ENCODE assay signal across 8 mouse cellular contexts in genomic region chr11:53466231-53466971, GRCm38 (mm10). TPM values are rescaled to one million over a fixed set of nuclear protein-coding genes. Genes with fewer than 3 reads are reported as not detected.
A peak's percentile ranks its signal among the peaks of the same experiment; 100 is the strongest.
DNase-seq lines count a peak whose midpoint lies in the region; ATAC-seq and TF ChIP-seq lines count a peak whose summit lies in the region.

No protein-coding gene starts in this region.

- peak; percentile 86 to 89 for DNase-seq in left cerebral cortex, adult 18-20 months (ENCODE audit: low spot score in 2 of 2)
- DNase-seq in left cerebral cortex, adult 11 months (ENCODE audit: low spot score): no peak
- DNase-seq in heart, adult 8-10 months (ENCODE audit: low spot score): peak; percentile 62
- peak; percentile 78 for DNase-seq in kidney, adult 2 months

- no peaks in the 10 kb centered on the region for H3K9me3 ChIP-seq in embryonic facial prominence, embryonic 13.5 days
- no peaks in the 10 kb centered on the region for H3K9me3 ChIP-seq in limb, embryonic 12.5 days
- H3K9me3 ChIP-seq in midbrain, embryonic 12.5 days: no peaks in the 10 kb centered on the region

- 7% methylated on average over 40 of the region's 40 CpGs for WGBS in embryonic facial prominence, embryonic 13.5 days
- 13% methylated on average over 40 of the region's 40 CpGs for WGBS in kidney, adult 2 months
- WGBS in limb, embryonic 12.5 days: 8% methylated on average over 40 of the region's 40 CpGs
- 5% methylated on average over 40 of the region's 40 CpGs for WGBS in midbrain, embryonic 12.5 days
- WGBS in small intestine, adult 2 months: 34% methylated on average over 40 of the region's 40 CpGs

- peak overlapping the region; percentile 41 for H3K4me3 ChIP-seq in embryonic facial prominence, embryonic 13.5 days
- peak overlapping the region; percentile 38 for H3K4me3 ChIP-seq in kidney, adult 2 months (ENCODE audit: insufficient read depth, low read depth, low read length)
- H3K4me3 ChIP-seq in limb, embryonic 12.5 days (replicated peaks): peak overlapping the region; percentile 24
- H3K4me3 ChIP-seq in midbrain, embryonic 12.5 days: peak overlapping the region; percentile 28
- H3K4me3 ChIP-seq in small intestine, adult 2 months (ENCODE audit: low read depth, low read length): peak overlapping the region; percentile 39

- TF ChIP-seq CTCF in kidney, adult 2 months (conservative IDR thresholded peaks at IDR 0.05; ENCODE audit: insufficient read depth, insufficient read length, low read depth, low read length): peak; percentile 69
- TF ChIP-seq CTCF in small intestine, adult 2 months (IDR thresholded peaks at IDR 0.05; ENCODE audit: extremely low read depth, insufficient read length, insufficient replicate concordance, low read depth, low read length): peak; percentile 64

- no peak overlapping the region for H3K27ac ChIP-seq in embryonic facial prominence, embryonic 13.5 days
- no peak overlapping the region for H3K27ac ChIP-seq in kidney, adult 2 months (ENCODE audit: insufficient read depth, low read depth, low read length)
- no peak overlapping the region for H3K27ac ChIP-seq in limb, embryonic 12.5 days
- H3K27ac ChIP-seq in midbrain, embryonic 12.5 days (replicated peaks): no peak overlapping the region
- H3K27ac ChIP-seq in small intestine, adult 2 months (ENCODE audit: insufficient read depth, low read depth, low read length): no peak overlapping the region

- peak overlapping the region; percentile 63 for H3K9ac ChIP-seq in embryonic facial prominence, embryonic 13.5 days
- H3K9ac ChIP-seq in limb, embryonic 12.5 days (replicated peaks): no peak overlapping the region; the same call in 1 of the 2 replicates
- 0 out of 2 replicates have a peak overlapping the region, but pooled peaks have one; percentile 39 for H3K9ac ChIP-seq in midbrain, embryonic 12.5 days (replicated peaks)

- H3K4me1 ChIP-seq in embryonic facial prominence, embryonic 13.5 days: peaks cover 43% of the 10 kb centered on the region
- peaks cover 5% of the 10 kb centered on the region; the same call in 1 of the 2 replicates for H3K4me1 ChIP-seq in kidney, adult 2 months (ENCODE audit: control insufficient read depth, insufficient read depth, low read length)
- H3K4me1 ChIP-seq in limb, embryonic 12.5 days (replicated peaks): peaks cover 39% of the 10 kb centered on the region
- peaks cover 39% of the 10 kb centered on the region for H3K4me1 ChIP-seq in midbrain, embryonic 12.5 days
- H3K4me1 ChIP-seq in small intestine, adult 2 months (ENCODE audit: control insufficient read depth, insufficient read depth, insufficient read length, low read length): no peaks in the 10 kb centered on the region

- TF ChIP-seq POLR2A in kidney, adult 2 months (IDR thresholded peaks at IDR 0.05; ENCODE audit: low read depth, low read length): no peak
- TF ChIP-seq POLR2A in small intestine, adult 2 months (IDR thresholded peaks at IDR 0.05; ENCODE audit: low read depth, low read length): no peak

- H3K27me3 ChIP-seq in embryonic facial prominence, embryonic 13.5 days: peaks cover 86% of the 10 kb centered on the region
- H3K27me3 ChIP-seq in kidney, adult 2 months (replicated peaks; ENCODE audit: control insufficient read depth, insufficient read depth, low read length): no peaks in the 10 kb centered on the region
- H3K27me3 ChIP-seq in limb, embryonic 12.5 days: peaks cover 76% of the 10 kb centered on the region
- H3K27me3 ChIP-seq in midbrain, embryonic 12.5 days: peaks cover 95% of the 10 kb centered on the region
- peaks cover 13% of the 10 kb centered on the region for H3K27me3 ChIP-seq in small intestine, adult 2 months (ENCODE audit: control insufficient read depth, insufficient read depth, low read length)

- H3K36me3 ChIP-seq in embryonic facial prominence, embryonic 13.5 days: 0 out of 2 replicates have a peak, but pooled peaks cover 3% of the 10 kb centered on the region
- no peaks in the 10 kb centered on the region for H3K36me3 ChIP-seq in kidney, adult 2 months (ENCODE audit: control insufficient read depth, insufficient read depth, low read length)
- peaks cover 4% of the 10 kb centered on the region; the same call in 1 of the 2 replicates for H3K36me3 ChIP-seq in limb, embryonic 12.5 days
- H3K36me3 ChIP-seq in midbrain, embryonic 12.5 days: no peaks in the 10 kb centered on the region
- H3K36me3 ChIP-seq in small intestine, adult 2 months (ENCODE audit: control insufficient read depth, insufficient read depth, low read length): no peaks in the 10 kb centered on the region

- peak overlapping the region; percentile 67 for H3K4me2 ChIP-seq in embryonic facial prominence, embryonic 13.5 days
- H3K4me2 ChIP-seq in limb, embryonic 12.5 days: peak overlapping the region; percentile 56
- H3K4me2 ChIP-seq in midbrain, embryonic 12.5 days (replicated peaks): peak overlapping the region; percentile 49

- ATAC-seq in embryonic facial prominence, embryonic 13.5 days (ENCODE audit: insufficient number of reproducible peaks, insufficient read depth, low FRiP score, low TSS enrichment, low read depth): no peak
- ATAC-seq in limb, embryonic 12.5 days (ENCODE audit: insufficient number of reproducible peaks, insufficient read depth, low FRiP score, low TSS enrichment, low read depth): peak; percentile 18; the same call in 1 of the 2 replicates
- peak; percentile 55; the same call in 1 of the 2 replicates for ATAC-seq in midbrain, embryonic 12.5 days (ENCODE audit: low FRiP score, low read depth)

RNA-seq across cellular contexts. Expression of gene Gm9837, which starts 3.9 kb away (rescaled TPM):
- total RNA-seq in left cerebral cortex, adult 18-20 months (2021): not detected
- not detected in 2 replicates for polyA plus RNA-seq in embryonic facial prominence, embryonic 13.5 days (2015; fragmentation: Nextera tagmentation; extraction: Ambion mirVana)
- total RNA-seq in heart, adult 8-10 months (2022): not detected
- polyA plus RNA-seq in kidney, adult 2 months (2012; rRNA removed): not detected in 2 replicates
- polyA plus RNA-seq in limb, embryonic 12.5 days (2016; fragmentation: Nextera tagmentation; extraction: Ambion mirVana): not detected in 2 replicates
- polyA plus RNA-seq in midbrain, embryonic 12.5 days (2016; fragmentation: Nextera tagmentation; extraction: Ambion mirVana): not detected in 2 replicates
- not detected in 2 replicates for polyA plus RNA-seq in small intestine, adult 2 months (2012; rRNA removed)

RNA-seq across cellular contexts. Expression of gene Shroom1, which starts 9.4 kb away (rescaled TPM):
- total RNA-seq in left cerebral cortex, adult 18-20 months (2021): 1 to 10 TPM; 5.4 to 5.6 TPM
- 5.7 and 5.9 TPM in 2 replicates for polyA plus RNA-seq in embryonic facial prominence, embryonic 13.5 days (2015; fragmentation: Nextera tagmentation; extraction: Ambion mirVana)
- total RNA-seq in heart, adult 8-10 months (2022): under 1 TPM; 0.57 to 0.82 (median 0.73) TPM
- polyA plus RNA-seq in kidney, adult 2 months (2012; rRNA removed): 0.88 and 1.2 TPM in 2 replicates
- polyA plus RNA-seq in limb, embryonic 12.5 days (2016; fragmentation: Nextera tagmentation; extraction: Ambion mirVana): 6.3 and 6.8 TPM in 2 replicates
- polyA plus RNA-seq in midbrain, embryonic 12.5 days (2016; fragmentation: Nextera tagmentation; extraction: Ambion mirVana): 1.8 and 2.4 TPM in 2 replicates
- polyA plus RNA-seq in small intestine, adult 2 months (2012; rRNA removed): 2.6 and 3.0 TPM in 2 replicates

RNA-seq across cellular contexts. Expression of gene Gm10447, which starts 9.5 kb away (rescaled TPM):
- under 1 TPM; 0.14 to 0.26 TPM for total RNA-seq in left cerebral cortex, adult 18-20 months (2021)
- polyA plus RNA-seq in embryonic facial prominence, embryonic 13.5 days (2015; fragmentation: Nextera tagmentation; extraction: Ambion mirVana): 0.22 and 0.25 TPM in 2 replicates
- total RNA-seq in heart, adult 8-10 months (2022): not detected
- polyA plus RNA-seq in kidney, adult 2 months (2012; rRNA removed): 0.05 and 0.10 TPM in 2 replicates
- 0.36 and 0.38 TPM in 2 replicates for polyA plus RNA-seq in limb, embryonic 12.5 days (2016; fragmentation: Nextera tagmentation; extraction: Ambion mirVana)
- polyA plus RNA-seq in midbrain, embryonic 12.5 days (2016; fragmentation: Nextera tagmentation; extraction: Ambion mirVana): not detected in 2 replicates
- 0.04 TPM in 1 of 2 replicates, not detected in the other for polyA plus RNA-seq in small intestine, adult 2 months (2012; rRNA removed)

RNA-seq across cellular contexts. Expression of gene Gm9945, which starts 13.6 kb away (rescaled TPM):
- total RNA-seq in left cerebral cortex, adult 18-20 months (2021): 1 to 10 TPM; 2.0 to 2.1 TPM
- polyA plus RNA-seq in embryonic facial prominence, embryonic 13.5 days (2015; fragmentation: Nextera tagmentation; extraction: Ambion mirVana): not detected in 2 replicates
- total RNA-seq in heart, adult 8-10 months (2022): not detected
- polyA plus RNA-seq in kidney, adult 2 months (2012; rRNA removed): not detected in 2 replicates
- not detected in 2 replicates for polyA plus RNA-seq in limb, embryonic 12.5 days (2016; fragmentation: Nextera tagmentation; extraction: Ambion mirVana)
- polyA plus RNA-seq in midbrain, embryonic 12.5 days (2016; fragmentation: Nextera tagmentation; extraction: Ambion mirVana): not detected in 2 replicates
- polyA plus RNA-seq in small intestine, adult 2 months (2012; rRNA removed): not detected in 2 replicates

RNA-seq across cellular contexts. Expression of gene Sowaha, which starts 13.7 kb away (rescaled TPM):
- total RNA-seq in left cerebral cortex, adult 18-20 months (2021): 10 to 100 TPM; 61.7 to 78.5 TPM
- 0.21 and 1.2 TPM in 2 replicates for polyA plus RNA-seq in embryonic facial prominence, embryonic 13.5 days (2015; fragmentation: Nextera tagmentation; extraction: Ambion mirVana)
- under 1 TPM; 0.22 to 0.44 (median 0.34) TPM for total RNA-seq in heart, adult 8-10 months (2022)
- polyA plus RNA-seq in kidney, adult 2 months (2012; rRNA removed): 0.84 and 1.8 TPM in 2 replicates
- polyA plus RNA-seq in limb, embryonic 12.5 days (2016; fragmentation: Nextera tagmentation; extraction: Ambion mirVana): 0.24 and 0.32 TPM in 2 replicates
- polyA plus RNA-seq in midbrain, embryonic 12.5 days (2016; fragmentation: Nextera tagmentation; extraction: Ambion mirVana): 0.39 and 0.77 TPM in 2 replicates
- polyA plus RNA-seq in small intestine, adult 2 months (2012; rRNA removed): 9.7 and 61.2 TPM in 2 replicates
